Mouse (Mus musculus) ovary, adult 10 weeks (tissue): ENCODE data around the gene Ttyh2. TPM values are rescaled to one million over a fixed set of nuclear protein-coding genes. Genes with fewer than 3 reads are reported as not detected.

Source experiments
- polyA plus RNA-seq: library from polyadenylated mRNA; stranded (reverse); fragments of 350-450 nt; fragmentation: Illumina TruSeq; extraction: RNeasy Lipid Tissue Mini Kit (QIAGEN cat#74804); gene quantifications from one replicate; pipeline ENCODE4 v1.2.3, GENCODE M21; 2014

Ttyh2 gene
- 3.2 TPM for polyA plus RNA-seq

GRCm38 (mm10) chr11:114675341-114675825 lies at the start of gene Ttyh2:
Gene Ttyh2, plus strand, starts transcription at chr11:114675431.

GRCm38 (mm10) chr11:114668301-114668710 lies 6.9 kb upstream of the Ttyh2 start, which contains the start of gene Rpl38:
Gene Rpl38, plus strand, starts transcription at chr11:114668524.

DNA sequence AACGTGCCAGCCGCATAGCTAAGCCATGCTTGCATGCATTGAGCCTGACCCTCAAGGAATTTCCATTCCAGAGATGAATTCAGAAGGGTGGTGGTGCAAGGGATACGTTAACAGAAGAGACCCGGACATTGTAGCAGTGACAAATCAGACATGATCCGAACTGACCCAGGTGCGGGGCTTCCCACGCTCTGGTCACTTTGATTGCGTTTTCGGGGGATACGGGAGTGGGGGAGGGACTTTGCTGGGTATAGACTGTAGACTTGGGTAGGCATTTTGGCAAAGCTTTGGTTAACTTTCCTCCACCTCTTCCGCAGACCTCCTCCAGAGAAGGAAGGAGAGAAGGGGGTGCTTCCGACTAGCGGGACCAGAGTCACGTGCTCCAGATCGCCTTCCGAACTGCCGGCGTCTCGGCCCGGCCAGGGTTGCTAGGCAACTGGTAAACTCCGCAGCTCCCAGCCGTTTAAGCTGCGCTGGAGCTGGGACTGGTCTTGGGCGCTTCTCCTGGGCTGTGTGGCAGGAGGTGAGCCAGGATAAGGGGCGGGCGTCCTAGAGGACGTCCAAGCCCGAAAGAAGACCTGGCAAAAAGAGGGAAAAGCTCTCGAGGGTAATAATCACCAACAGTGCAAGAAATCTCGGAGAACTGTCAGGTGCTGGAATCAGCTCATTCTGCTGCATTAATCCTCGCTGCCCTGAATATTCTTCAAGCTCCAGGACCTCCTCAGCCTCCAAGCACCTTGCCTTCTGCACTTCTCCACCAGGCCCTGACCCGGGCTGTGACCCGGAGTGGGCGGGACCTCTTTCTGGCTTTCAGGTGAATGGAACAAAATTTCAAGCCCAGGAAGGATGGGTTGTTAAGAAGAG lies 52.0 kb downstream of the Ttyh2 start, which contains the start of gene Dnaic2:
Gene Dnaic2 (plus strand): TSS at position 444 of the 861 bp plus-strand sequence.

DNA sequence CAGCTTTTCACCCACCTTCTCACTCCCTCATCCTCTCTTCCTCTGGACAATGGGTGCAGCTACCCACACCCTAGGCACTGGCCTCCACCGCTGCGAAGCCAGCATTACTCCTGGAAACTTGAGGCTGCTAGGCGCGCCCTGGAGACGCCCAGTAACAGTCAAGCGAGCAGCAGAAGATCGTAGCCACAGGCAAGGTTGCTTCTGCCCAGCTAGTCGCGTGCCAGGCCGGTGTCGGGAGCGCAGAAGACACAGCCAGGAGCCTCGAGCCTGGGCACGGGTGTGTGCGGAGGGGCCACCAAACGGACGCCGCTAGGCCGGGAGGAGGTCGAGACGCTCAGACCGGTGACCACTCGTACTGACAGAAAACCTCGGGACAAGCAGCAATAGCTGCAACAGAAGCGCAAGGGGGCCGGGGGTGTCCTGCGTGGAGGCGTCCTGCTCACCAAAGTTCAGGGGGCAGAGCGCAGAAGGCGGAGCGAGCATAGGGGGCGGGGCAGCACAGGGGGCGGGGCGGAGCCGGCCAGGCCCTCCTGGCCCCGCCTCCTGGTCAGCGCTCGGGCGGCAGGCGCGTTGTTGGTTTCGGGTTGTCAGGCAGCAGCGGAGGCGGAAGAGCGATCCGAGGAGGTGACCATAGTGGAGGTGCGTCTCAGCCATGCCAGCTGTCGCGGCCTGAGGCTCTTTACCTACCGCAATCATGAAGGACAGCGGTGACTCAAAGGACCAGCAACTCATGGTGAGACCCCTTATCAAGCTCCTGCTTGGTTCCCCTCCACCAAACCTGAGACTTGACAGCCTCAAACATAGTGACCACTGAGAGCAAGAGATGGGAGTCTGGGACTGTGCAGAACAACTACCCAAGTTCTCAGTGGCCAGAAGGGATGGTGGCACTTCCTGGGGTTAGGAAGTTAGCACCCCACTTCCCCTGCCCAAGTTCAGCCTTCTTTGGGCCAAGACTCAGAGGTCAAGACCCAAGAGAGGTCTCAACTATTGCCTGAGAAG lies 89.9 kb downstream of the Ttyh2 start, which contains the start of gene Kif19a:
Gene Kif19a (plus strand): TSS at position 569 of the 999 bp plus-strand sequence.

Other genes with a start within 250 kb of the Ttyh2 start
- gene Rpl38, start 6.9 kb upstream of the Ttyh2 start, polyA plus RNA-seq, result 238 TPM
- 1.5 TPM for gene Dnaic2, start 52.0 kb downstream of the Ttyh2 start, polyA plus RNA-seq
- gene Kif19a, start 90.0 kb downstream of the Ttyh2 start, polyA plus RNA-seq, result not detected
- not detected for gene Btbd17, start 120.5 kb downstream of the Ttyh2 start, polyA plus RNA-seq
- gene Gpr142, start 123.5 kb downstream of the Ttyh2 start, polyA plus RNA-seq, result not detected
- 2.5 TPM for gene Gprc5c, start 175.7 kb downstream of the Ttyh2 start, polyA plus RNA-seq
- gene Cd300a, start 214.6 kb downstream of the Ttyh2 start, polyA plus RNA-seq, result 9.1 TPM